Mouse (Mus musculus) cerebellum, adult 11 months (tissue): ENCODE results near the gene Rnf215.
"Not testable (repeated sequence)": the region's sequence is repeated elsewhere in the genome, so short reads cannot be mapped to it uniquely, and the experiment has no call there.

Experiments
- DNase-seq: peaks from one replicate; pipeline ENCODE4 v3.0.0; 2022

Rnf215 gene

GRCm38 (mm10) chr11:4134986-4135935 lies at the start of gene Rnf215:
TSS of gene Rnf215 (plus strand) at chr11:4135202.
- DNase-seq: peak; percentile 87

GRCm38 (mm10) chr11:4086246-4086645 lies 48.8 kb upstream of the Rnf215 start:
- no peak for DNase-seq

GRCm38 (mm10) chr11:4087267-4087666 lies 47.7 kb upstream of the Rnf215 start:
- no peak for DNase-seq

GRCm38 (mm10) chr11:4093459-4094377 lies 41.3 kb upstream of the Rnf215 start:
- peak; percentile 25 for DNase-seq

GRCm38 (mm10) chr11:4094378-4095170 lies 40.4 kb upstream of the Rnf215 start:
- peak; percentile 54 for DNase-seq

- peak; percentile 63 for DNase-seq
Measured at GRCm38 (mm10) chr11:4095171-4096053, 39.6 kb upstream of the Rnf215 start, which contains the start of gene Mtfp1. TSS of gene Mtfp1 (minus strand) at chr11:4095445.

GRCm38 (mm10) chr11:4096054-4096984 lies 38.7 kb upstream of the Rnf215 start:
- DNase-seq: peak; percentile 99

- DNase-seq: peak; percentile 47
Measured at GRCm38 (mm10) chr11:4097091-4097621, 37.8 kb upstream of the Rnf215 start.

- DNase-seq: no peak
Measured at GRCm38 (mm10) chr11:4098120-4098519, 36.9 kb upstream of the Rnf215 start.

- DNase-seq: no peak
Measured at GRCm38 (mm10) chr11:4098816-4099215, 36.2 kb upstream of the Rnf215 start.

- DNase-seq: no peak
Measured at GRCm38 (mm10) chr11:4099447-4099846, 35.6 kb upstream of the Rnf215 start.

- DNase-seq: no peak
Measured at GRCm38 (mm10) chr11:4101851-4102250, 33.2 kb upstream of the Rnf215 start.

- no peak for DNase-seq
Measured at GRCm38 (mm10) chr11:4103522-4103921, 31.5 kb upstream of the Rnf215 start.

- no peak for DNase-seq
Measured at GRCm38 (mm10) chr11:4104989-4105388, 30.0 kb upstream of the Rnf215 start.

GRCm38 (mm10) chr11:4105444-4105843 lies 29.6 kb upstream of the Rnf215 start:
- DNase-seq: no peak

- DNase-seq: not testable (repeated sequence)
Measured at GRCm38 (mm10) chr11:4107901-4108300, 27.1 kb upstream of the Rnf215 start.

- no peak for DNase-seq
Measured at GRCm38 (mm10) chr11:4108691-4109090, 26.3 kb upstream of the Rnf215 start.

GRCm38 (mm10) chr11:4112033-4112432 lies 23.0 kb upstream of the Rnf215 start:
- no peak for DNase-seq

GRCm38 (mm10) chr11:4112861-4113260 lies 22.1 kb upstream of the Rnf215 start:
- DNase-seq: no peak

GRCm38 (mm10) chr11:4113496-4113895 lies 21.5 kb upstream of the Rnf215 start:
- no peak for DNase-seq
